Mouse (Mus musculus): ENCODE results near the gene Hbs1l.

DNA sequence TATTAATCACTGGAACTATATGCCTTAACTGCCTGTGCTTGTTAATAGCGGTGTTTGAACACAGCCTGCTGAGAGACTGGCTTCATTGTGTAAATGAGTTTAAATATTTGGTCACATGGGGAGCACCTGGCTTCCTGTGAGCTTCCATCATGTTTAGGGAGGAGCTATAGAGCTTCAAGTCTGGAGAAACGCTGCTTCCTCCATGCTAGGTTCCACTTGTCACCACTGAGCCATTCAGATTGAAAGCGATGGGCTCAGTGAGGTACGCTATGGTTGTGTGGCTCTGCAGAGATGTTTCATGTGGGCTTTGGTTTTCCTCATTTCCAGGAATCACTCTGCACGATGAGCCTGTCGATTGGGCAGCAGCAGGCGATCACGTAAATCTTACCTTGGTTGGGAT lies 62.2 kb downstream of the Hbs1l start:
- TF ChIP-seq CTCF (IDR thresholded peaks at IDR 0.05) (no peak), EP300 (IDR thresholded peaks at IDR 0.05) (no peak)
